Mouse (Mus musculus) neural tube, embryonic 14.5 days (tissue): ENCODE data around the gene Brd7. TPM values are rescaled to one million over a fixed set of nuclear protein-coding genes. Genes with fewer than 3 reads are reported as not detected.

Experiments
- ATAC-seq: fragments of 200-750 bp; cut with Nextera tagmentation; 2 replicates; pipeline ENCODE4 v1.8.0; 2017; ENCODE audit warnings: low read depth, mild to moderate bottlenecking, moderate TSS enrichment, moderate library complexity
- H3K27ac ChIP-seq: fragments of 300-500 bp; sonication (generic); 2 replicates; pipeline ENCODE4 v1.5.1; 2014; ENCODE audit warnings: low read depth, mild to moderate bottlenecking, control low read depth, low read length, moderate library complexity, mixed read lengths
- H3K27me3 ChIP-seq: fragments of 300-500 bp; sonication (generic); 2 replicates; pipeline ENCODE4 v1.6.1; 2014; ENCODE audit warnings: low read length; ENCODE audit not compliant: control insufficient read depth, insufficient read depth
- H3K36me3 ChIP-seq: fragments of 300-500 bp; sonication (generic); 2 replicates; pipeline ENCODE4 v1.6.1; 2014; ENCODE audit warnings: low read length, mixed read lengths; ENCODE audit not compliant: control insufficient read depth, insufficient read depth
- H3K4me1 ChIP-seq: fragments of 300-500 bp; sonication (generic); 2 replicates; pipeline ENCODE4 v1.6.1; 2014; ENCODE audit warnings: low read length; ENCODE audit not compliant: control insufficient read depth, insufficient read depth
- H3K4me2 ChIP-seq: fragments of 300-500 bp; sonication (generic); 2 replicates; pipeline ENCODE4 v1.6.1; 2014; ENCODE audit warnings: mild to moderate bottlenecking, low read depth, low read length, control low read depth
- H3K4me3 ChIP-seq: fragments of 300-500 bp; sonication (generic); 2 replicates; pipeline ENCODE4 v1.5.1; 2014; ENCODE audit warnings: low read depth, low read length, control low read depth, mixed read lengths
- H3K9ac ChIP-seq: fragments of 300-500 bp; sonication (generic); replicated peaks from 2 replicates; pipeline ENCODE4 v1.6.1; 2014; ENCODE audit warnings: low read depth, mild to moderate bottlenecking, control low read depth, low read length, mixed read lengths
- H3K9me3 ChIP-seq: fragments of 300-500 bp; sonication (generic); 2 replicates; pipeline ENCODE4 v1.6.1; 2016; ENCODE audit warnings: low read length; ENCODE audit not compliant: control insufficient read depth
- WGBS: fragments of 180-500 bp; shearing (Covaris S2); extraction: QIAGEN DNeasy Blood & Tissue Kit; methylation state at CpG from one replicate; pipeline ENCODE4 v1.1.7; 2014; 5-methylcytosine and 5-hydroxymethylcytosine counted together
- polyA plus RNA-seq: library from polyadenylated mRNA; unstranded; fragments of >200 nt; fragmentation: Nextera tagmentation; extraction: Ambion mirVana; gene quantifications from 2 replicates; pipeline ENCODE4 v1.2.1, GENCODE M21; 2014

The Brd7 gene
- polyA plus RNA-seq, 1 experiment from 2014 or later, result 66.1 TPM

DNA sequence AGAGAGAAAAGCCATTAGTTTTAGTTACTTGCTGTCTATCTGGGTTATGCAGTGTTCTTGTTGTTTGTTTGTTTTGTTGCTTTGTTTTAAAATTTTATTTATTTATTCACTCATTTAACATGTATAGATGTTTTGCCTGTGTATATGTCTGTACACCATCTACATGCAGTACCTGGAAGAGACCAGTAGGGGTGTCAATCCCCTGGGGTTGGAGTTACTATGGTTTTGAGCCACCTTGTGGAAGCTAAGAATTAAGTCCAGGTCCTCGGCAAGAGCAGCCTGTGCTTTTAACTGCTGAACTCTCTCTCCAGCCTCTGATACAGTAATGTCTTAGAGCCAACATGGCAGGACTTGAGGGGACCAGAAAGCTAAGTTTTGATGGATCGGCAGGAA, 21.2 kb upstream of the Brd7 start:
- no peak for ATAC-seq
- Histone ChIP-seq H3K9ac (no peak overlapping the region), H3K4me1 (0 out of 2 replicates have a peak, but pooled peaks cover 4% of the 10 kb centered on the region), H3K4me2 (no peak overlapping the region), H3K9me3 (no peaks in the 10 kb centered on the region), H3K36me3 (no peaks in the 10 kb centered on the region), H3K27ac (no peak overlapping the region), H3K4me3 (no peak overlapping the region), H3K27me3 (no peaks in the 10 kb centered on the region)
- 87% methylated on average over 2 of the region's 2 CpGs for WGBS

DNA sequence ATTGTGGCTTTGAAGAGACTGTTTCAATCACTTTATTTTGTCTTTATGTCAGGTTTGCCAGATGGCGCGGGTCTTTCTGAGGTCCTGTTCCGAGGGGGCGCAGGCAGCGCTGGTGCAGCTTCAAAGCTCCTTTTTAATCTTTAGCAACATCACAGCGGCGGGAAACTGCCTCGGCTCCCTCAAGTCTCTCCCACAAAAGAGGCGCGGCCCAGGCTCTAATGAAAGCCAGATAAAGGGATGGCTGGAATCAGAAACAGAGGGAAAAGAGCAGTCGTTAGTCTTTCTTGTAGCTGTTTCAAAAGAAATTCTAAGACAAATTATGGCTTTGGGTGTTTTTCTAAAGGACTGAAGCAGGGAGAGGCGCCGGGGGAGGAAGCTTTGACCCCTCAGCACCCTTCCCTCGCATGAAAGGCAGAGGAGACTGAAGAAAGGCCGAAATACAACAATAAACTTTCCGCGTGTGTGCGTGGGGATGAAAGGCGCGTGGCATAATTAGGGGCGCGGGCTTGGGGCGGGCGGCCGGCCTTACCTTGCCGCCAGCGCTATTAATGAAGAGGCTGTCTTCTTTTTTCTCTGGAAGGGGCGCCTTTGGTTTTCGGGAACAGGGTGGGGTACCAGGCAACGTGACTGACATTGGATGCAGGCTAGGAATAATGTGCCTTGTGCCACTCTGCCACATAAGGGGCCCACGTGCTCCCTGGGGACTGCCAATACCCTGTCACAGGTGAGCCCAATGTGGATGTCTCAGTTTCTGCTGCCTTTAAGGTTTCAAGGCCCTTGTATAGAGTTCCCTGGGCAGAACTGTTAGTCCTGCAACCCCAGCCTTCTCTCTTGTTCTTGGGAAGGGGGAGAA, 20.5 kb upstream of the Brd7 start:
- no peaks in the 10 kb centered on the region for H3K36me3 ChIP-seq
- WGBS, result 49% methylated on average over 31 of the region's 31 CpGs
- H3K27me3 ChIP-seq, result no peaks in the 10 kb centered on the region
- H3K9ac ChIP-seq, result no peak overlapping the region
- no peak overlapping the region for H3K4me2 ChIP-seq
- 0 out of 2 replicates have a peak, but pooled peaks cover 4% of the 10 kb centered on the region for H3K4me1 ChIP-seq
- H3K4me3 ChIP-seq, result no peak overlapping the region
- H3K9me3 ChIP-seq, result no peaks in the 10 kb centered on the region
- ATAC-seq, result no peak
- no peak overlapping the region for H3K27ac ChIP-seq

DNA sequence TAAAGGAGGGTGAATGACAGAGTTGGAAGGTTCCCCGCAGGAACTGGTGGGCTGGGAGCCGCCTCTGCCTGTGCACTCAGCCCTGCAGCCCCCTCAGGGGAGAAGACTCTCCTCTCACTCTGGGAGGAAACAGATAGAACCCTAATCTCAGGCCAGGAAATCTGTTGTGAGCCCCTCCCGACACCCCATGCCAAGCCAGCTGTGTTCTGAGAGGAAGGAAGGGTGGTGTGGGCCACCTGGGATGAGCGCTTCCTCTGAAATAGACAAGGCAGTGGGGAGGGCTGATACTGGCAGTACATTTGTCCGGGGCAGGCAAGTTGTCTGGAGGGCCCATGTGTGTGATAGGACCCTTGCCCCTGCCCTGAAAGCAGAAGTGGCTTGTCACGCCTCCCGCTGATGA, 18.5 kb upstream of the Brd7 start:
- Histone ChIP-seq H3K36me3 (no peaks in the 10 kb centered on the region), H3K9me3 (no peaks in the 10 kb centered on the region), H3K4me3 (no peak overlapping the region), H3K27ac (no peak overlapping the region), H3K4me2 (no peak overlapping the region), H3K9ac (no peak overlapping the region), H3K4me1 (peaks cover 11% of the 10 kb centered on the region), H3K27me3 (no peaks in the 10 kb centered on the region)
- no peak for ATAC-seq
- 82% methylated on average over 7 of the region's 7 CpGs for WGBS

DNA sequence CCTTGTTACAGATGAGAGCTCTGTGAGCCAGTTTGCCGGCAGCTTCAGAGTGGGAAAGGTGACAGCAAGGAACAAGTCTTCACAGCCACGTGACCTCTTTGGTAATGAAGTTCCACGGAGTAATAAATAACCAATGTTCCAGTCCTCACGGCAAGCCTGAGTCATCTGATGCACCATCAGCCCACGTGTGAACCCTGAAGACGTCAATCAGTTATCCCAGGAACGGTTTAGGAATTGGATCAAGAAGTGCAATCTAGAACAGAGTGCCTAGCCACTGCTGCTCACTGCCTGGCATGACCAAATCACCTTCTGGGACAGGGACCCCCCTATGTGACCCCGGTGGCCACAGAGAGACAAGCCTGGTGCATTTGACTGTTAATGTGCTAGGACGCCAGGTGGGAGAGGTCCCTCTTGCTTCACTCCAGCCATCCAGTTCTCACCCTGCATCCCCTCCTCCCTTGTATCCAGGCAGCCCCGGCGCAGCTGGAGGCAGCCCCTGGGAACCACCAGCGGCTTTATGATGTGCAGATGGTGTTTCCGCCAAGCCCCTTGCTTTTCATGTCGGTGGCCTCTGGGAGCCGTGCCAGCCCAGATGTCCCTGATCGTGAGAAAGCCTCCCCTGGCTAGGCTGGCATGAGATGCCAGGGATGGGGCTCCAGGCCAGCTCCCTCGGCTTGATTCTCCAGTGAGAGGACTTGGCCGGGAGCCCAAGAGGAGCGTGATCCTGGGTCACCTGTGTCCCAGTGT, 15.0 kb upstream of the Brd7 start:
- Histone ChIP-seq H3K9ac (no peak overlapping the region), H3K9me3 (no peaks in the 10 kb centered on the region), H3K4me2 (no peak overlapping the region), H3K4me3 (no peak overlapping the region), H3K27me3 (no peaks in the 10 kb centered on the region), H3K4me1 (peaks cover 7% of the 10 kb centered on the region), H3K27ac (no peak overlapping the region), H3K36me3 (no peaks in the 10 kb centered on the region)
- WGBS, result 21% methylated on average over 19 of the region's 19 CpGs
- peak; percentile 86 for ATAC-seq

DNA sequence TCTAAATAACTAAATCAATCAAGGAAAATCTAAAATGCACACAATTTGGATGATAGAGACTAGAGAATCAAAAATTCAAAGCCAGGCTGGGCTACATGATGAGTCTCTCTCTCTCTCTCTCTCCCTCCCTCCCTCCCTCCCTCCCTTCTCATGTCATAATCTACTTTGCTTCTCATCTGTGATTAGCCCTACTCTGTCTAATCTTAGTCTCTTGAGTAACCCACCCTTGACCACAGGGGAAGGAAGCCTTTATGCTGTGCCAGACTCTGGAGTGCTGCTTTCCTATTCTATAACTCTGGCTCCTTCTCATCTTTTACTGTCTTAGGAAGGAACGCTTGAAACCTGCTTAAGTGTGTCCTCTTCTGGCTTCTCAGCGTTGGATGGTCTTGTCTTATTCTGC, 9.5 kb upstream of the Brd7 start:
- H3K4me2 ChIP-seq, result no peak overlapping the region
- no peaks in the 10 kb centered on the region for H3K27me3 ChIP-seq
- H3K9me3 ChIP-seq, result no peaks in the 10 kb centered on the region
- 96% methylated on average over 2 of the region's 2 CpGs for WGBS
- no peaks in the 10 kb centered on the region for H3K4me1 ChIP-seq
- no peak overlapping the region for H3K27ac ChIP-seq
- no peak for ATAC-seq
- H3K4me3 ChIP-seq, result no peak overlapping the region
- no peaks in the 10 kb centered on the region for H3K36me3 ChIP-seq
- no peak overlapping the region for H3K9ac ChIP-seq

DNA sequence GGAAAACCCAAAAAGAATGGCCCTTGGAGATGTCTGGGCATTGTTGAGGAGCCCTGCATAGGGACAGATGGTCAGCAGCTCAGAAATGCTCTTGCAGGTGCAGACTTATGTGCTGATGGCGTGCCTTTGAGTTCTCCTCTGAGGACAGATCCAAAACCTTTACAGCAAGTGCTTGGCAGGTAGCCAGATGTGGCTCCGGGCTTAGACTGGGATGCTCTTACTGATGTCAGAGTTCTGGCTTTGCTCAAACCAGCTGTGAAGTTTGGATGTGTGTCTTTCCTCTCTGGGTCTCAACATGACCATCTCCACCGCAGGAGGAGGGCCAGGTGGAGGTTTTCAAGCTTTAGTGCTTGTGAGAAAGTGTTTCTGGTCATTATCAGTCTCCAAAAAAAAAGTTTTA, 7.8 kb upstream of the Brd7 start:
- Histone ChIP-seq H3K4me2 (no peak overlapping the region), H3K4me3 (no peak overlapping the region), H3K9me3 (no peaks in the 10 kb centered on the region), H3K36me3 (no peaks in the 10 kb centered on the region), H3K9ac (no peak overlapping the region), H3K4me1 (no peaks in the 10 kb centered on the region), H3K27me3 (no peaks in the 10 kb centered on the region), H3K27ac (no peak overlapping the region)
- ATAC-seq, result no peak
- 59% methylated on average over 3 of the region's 3 CpGs for WGBS

DNA sequence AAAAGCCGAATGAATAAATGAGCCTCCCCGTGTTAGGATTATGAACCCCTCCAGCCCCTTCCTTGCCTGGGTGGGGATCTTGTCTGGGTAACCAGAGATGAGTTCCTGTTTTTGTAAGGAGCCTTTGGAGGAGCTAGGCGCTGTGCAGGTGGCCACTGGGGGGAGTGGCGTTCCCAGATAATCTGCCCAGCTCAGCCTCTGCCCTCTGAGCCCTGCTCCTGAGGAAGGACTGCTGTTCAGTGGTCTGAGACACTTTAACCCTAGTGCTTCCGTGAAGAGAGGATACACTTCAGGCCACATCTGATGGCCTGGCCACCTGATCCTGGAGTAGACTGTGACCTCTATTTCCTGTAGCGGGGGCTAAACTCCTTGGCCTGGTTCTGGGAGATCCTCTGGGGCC, 7.2 kb upstream of the Brd7 start:
- Histone ChIP-seq H3K9me3 (no peaks in the 10 kb centered on the region), H3K4me2 (no peak overlapping the region), H3K4me1 (no peaks in the 10 kb centered on the region), H3K27me3 (no peaks in the 10 kb centered on the region), H3K36me3 (no peaks in the 10 kb centered on the region), H3K4me3 (no peak overlapping the region), H3K9ac (no peak overlapping the region), H3K27ac (no peak overlapping the region)
- WGBS, result 24% methylated on average over 6 of the region's 6 CpGs
- peak; percentile 34; the same call in 1 of the 2 replicates for ATAC-seq

DNA sequence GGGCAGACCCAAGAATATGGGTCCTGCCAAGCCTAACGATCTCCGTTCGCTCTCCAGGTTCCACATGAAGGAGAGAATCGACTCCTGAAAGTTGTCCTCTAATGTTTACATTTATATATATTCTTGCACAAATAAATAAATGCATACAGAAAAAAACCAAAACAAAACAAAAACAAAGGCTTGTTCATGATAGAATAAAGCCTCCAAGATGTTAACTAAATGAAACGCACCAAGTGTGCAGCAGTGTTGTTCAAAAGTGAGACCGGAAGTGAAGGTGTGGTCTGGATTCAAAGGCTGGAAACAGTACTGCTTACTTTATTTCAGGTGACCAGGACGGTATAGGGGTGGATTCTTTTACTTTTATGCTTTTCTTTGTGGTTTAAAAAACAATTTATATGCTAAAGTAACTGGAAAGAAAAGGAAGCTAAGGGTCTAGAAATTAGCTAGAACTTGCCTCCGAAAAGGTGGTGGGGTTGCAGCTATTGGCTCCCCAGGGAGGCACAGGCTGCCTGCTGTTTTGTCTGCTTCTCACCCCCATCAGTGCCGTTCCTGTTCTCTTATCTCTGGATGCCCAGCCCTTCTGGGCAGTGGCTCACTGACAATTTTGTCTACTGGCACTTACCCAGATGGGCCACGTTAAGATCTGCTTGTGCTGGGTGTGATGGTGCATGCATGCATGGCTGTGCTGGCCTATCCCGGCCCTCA, 604 bp upstream of the Brd7 start:
- Histone ChIP-seq H3K27me3 (no peaks in the 10 kb centered on the region), H3K36me3 (peaks cover under 1% of the 10 kb centered on the region; the same call in 1 of the 2 replicates), H3K9ac (no peak overlapping the region; the same call in 1 of the 2 replicates), H3K4me2 (peak overlapping the region; percentile 26), H3K27ac (no peak overlapping the region), H3K4me1 (peaks cover 12% of the 10 kb centered on the region), H3K4me3 (peak overlapping the region; percentile 80), H3K9me3 (no peaks in the 10 kb centered on the region)
- ATAC-seq, result no peak; the same call in 1 of the 2 replicates
- 41% methylated on average over 11 of the region's 11 CpGs for WGBS
